Mouse (Mus musculus) liver, embryonic 14.5 days (tissue): ENCODE results near the gene Kirrel3. TPM values are rescaled to one million over a fixed set of nuclear protein-coding genes. Genes with fewer than 3 reads are reported as not detected.

Experiments used
- ATAC-seq: fragments of 200-750 bp; cut with Nextera tagmentation; 2 replicates; pipeline ENCODE4 v1.8.0; 2017; ENCODE audit warnings: moderate number of reproducible peaks, mild to moderate bottlenecking, moderate library complexity; ENCODE audit not compliant: insufficient read depth
- DNase-seq, 3 experiments: peaks; one replicate each; pipeline ENCODE4 v3.0.0-alpha.2; 2012 to 2013; ENCODE audit warnings: low read depth in 3 of 3, low spot score in 3 of 3
- H3K27ac ChIP-seq: fragments of 300-500 bp; sonication (generic); 2 replicates; pipeline ENCODE4 v1.5.1; 2014; ENCODE audit warnings: moderate library complexity, mild to moderate bottlenecking, control low read depth, inconsistent platforms
- H3K27me3 ChIP-seq: fragments of 300-500 bp; sonication (generic); 2 replicates; pipeline ENCODE4 v1.6.1; 2014; ENCODE audit warnings: mild to moderate bottlenecking, low read length, moderate library complexity; ENCODE audit not compliant: control insufficient read depth, insufficient read depth
- H3K36me3 ChIP-seq: fragments of 300-500 bp; sonication (generic); replicated peaks from 2 replicates; pipeline ENCODE4 v1.6.1; 2014; ENCODE audit warnings: low read depth; ENCODE audit not compliant: control insufficient read depth, insufficient read depth
- H3K4me1 ChIP-seq, 2 experiments: fragments of 200-500 bp in 1 of 2; fragments of 300-500 bp in 1 of 2; sonication (generic) in 1 of 2; replicated peaks; 2 replicates each; pipeline ENCODE4 v1.6.1; 2012 to 2014; ENCODE audit warnings: antibody characterized with exemption in 1 of 2, inconsistent platforms in 1 of 2, low read length in 1 of 2; ENCODE audit not compliant: control insufficient read depth in 2 of 2, insufficient read depth in 2 of 2
- H3K4me2 ChIP-seq: fragments of 300-500 bp; sonication (generic); 2 replicates; pipeline ENCODE4 v1.6.1; 2014; ENCODE audit warnings: low read depth, mild to moderate bottlenecking, control low read depth, moderate library complexity
- H3K4me3 ChIP-seq, 2 experiments: fragments of 200-500 bp in 1 of 2; fragments of 300-500 bp in 1 of 2; sonication (generic) in 1 of 2; 2 replicates each; pipeline ENCODE4 v1.5.1; 2012 to 2014; ENCODE audit warnings: low read depth in 2 of 2, low read length in 2 of 2, mild to moderate bottlenecking in 2 of 2, control low read depth in 1 of 2, inconsistent platforms in 1 of 2, moderate library complexity in 1 of 2; ENCODE audit not compliant: insufficient read depth in 1 of 2
- H3K9ac ChIP-seq: fragments of 300-500 bp; sonication (generic); replicated peaks from 2 replicates; pipeline ENCODE4 v1.6.1; 2014; ENCODE audit warnings: mild to moderate bottlenecking, control low read depth, moderate library complexity
- H3K9me3 ChIP-seq: fragments of 300-500 bp; sonication (generic); 2 replicates; pipeline ENCODE4 v1.6.1; 2016; ENCODE audit warnings: low read length, mixed read lengths; ENCODE audit not compliant: control insufficient read depth
- CTCF ChIP-seq: IDR thresholded peaks from 2 replicates; pipeline ENCODE4 v1.5.1; 2016; ENCODE audit warnings: antibody characterized with exemption, low read depth, control low read depth
- EP300 ChIP-seq: IDR thresholded peaks from 2 replicates; pipeline ENCODE4 v1.6.1; 2016; ENCODE audit warnings: antibody characterized with exemption, low read depth
- WGBS: fragments of 180-500 bp; shearing (Covaris S2); extraction: QIAGEN DNeasy Blood & Tissue Kit; methylation state at CpG from one replicate; pipeline ENCODE4 v1.1.7; 2014; ENCODE audit not compliant: insufficient replicate concordance; 5-methylcytosine and 5-hydroxymethylcytosine counted together
- polyA plus RNA-seq, 2 experiments: library from polyadenylated mRNA; depleted of rRNA in 1 of 2; stranded (reverse) in 1 of 2; unstranded in 1 of 2; fragments of >200 nt; fragmentation: Nextera tagmentation in 1 of 2; extraction: Ambion mirVana in 1 of 2; gene quantifications; 2 replicates each; pipeline versions ENCODE4 v1.2.1 to v1.2.3; 2012 to 2014

Kirrel3 gene
- polyA plus RNA-seq, 2 experiments: 0.08 TPM; not detected in 1

DNA sequence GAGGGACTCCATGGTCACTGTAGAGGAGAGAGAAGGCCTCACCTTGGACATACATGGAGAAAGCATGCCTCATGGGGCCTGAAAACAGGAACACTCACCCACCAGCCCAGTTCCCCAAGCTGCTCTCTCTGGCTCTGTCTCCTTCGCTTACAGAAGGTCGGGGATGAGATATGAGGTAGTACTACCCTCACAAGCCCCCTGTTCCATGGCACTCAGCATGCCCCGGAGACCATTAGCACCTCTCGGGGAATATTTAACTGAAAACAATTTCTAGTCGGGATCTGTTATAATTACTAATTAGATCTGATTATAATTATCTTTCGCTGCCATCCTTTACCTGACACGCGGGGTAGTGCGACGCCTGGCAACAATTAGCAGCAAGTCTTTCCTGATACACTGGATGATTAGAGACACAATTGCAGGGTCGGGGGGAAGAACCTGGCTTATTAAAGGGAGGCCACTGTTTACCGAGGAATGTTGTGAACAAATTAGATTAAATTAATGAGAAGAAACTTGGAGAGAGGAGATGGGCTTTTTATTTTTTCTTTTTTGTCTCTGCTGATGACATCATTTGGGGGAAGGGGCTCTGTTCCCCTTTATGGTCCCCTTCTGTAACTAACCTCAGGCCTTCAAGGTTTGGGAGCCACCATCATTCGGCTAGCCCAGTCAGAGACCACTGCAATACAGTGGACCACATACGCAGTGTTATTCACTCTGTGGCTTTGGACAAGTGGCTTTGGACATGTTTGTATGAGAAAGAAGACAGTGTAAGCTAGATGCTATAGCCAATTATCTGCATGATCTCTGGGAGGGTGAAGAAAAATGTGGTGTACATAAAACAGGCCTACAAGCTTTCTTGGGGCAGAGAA is 478.7 kb downstream of the Kirrel3 start:
- no peak overlapping the region for H3K4me3 ChIP-seq
- H3K27me3 ChIP-seq: no peaks in the 10 kb centered on the region
- H3K36me3 ChIP-seq: no peaks in the 10 kb centered on the region
- peaks cover 0 to 3% of the 10 kb centered on the region in 2 experiments; a peak in 1 of 4 replicates for H3K4me1 ChIP-seq
- ATAC-seq (no peak), DNase-seq (no peak)
- no peak overlapping the region for H3K4me2 ChIP-seq
- H3K9me3 ChIP-seq: no peaks in the 10 kb centered on the region
- no peak for TF ChIP-seq EP300
- TF ChIP-seq CTCF: no peak
- WGBS: 69% methylated on average over 14 of the region's 14 CpGs
- H3K27ac ChIP-seq: no peak overlapping the region
- H3K9ac ChIP-seq: no peak overlapping the region

DNA sequence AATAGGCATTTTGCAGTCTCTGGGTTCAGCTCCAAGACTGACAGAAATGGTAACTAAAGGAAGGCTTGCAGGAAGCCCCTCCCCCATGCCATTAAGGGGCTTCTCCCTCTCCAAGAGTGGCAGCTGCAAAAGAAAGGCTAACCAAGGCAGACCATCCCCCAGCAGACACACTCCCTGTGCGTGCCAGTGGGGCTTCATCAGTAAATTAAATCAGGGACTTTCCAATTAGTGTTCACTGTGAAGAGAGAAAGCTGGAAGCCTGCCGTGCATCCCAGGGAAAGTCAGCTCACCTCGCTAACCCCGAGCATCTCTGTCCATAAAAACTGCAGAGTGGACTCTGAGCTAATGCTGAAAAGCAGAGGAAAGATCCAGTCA is 479.3 kb downstream of the Kirrel3 start:
- DNase-seq: no peak
- Histone ChIP-seq H3K4me3 (no peak overlapping the region), H3K27me3 (no peaks in the 10 kb centered on the region), H3K9me3 (no peaks in the 10 kb centered on the region), H3K9ac (no peak overlapping the region), H3K4me1 (peaks cover 0 to 3% of the 10 kb centered on the region in 2 experiments; a peak in 1 of 4 replicates), H3K4me2 (no peak overlapping the region), H3K36me3 (no peaks in the 10 kb centered on the region), H3K27ac (no peak overlapping the region)
- ATAC-seq: no peak
- WGBS: 37% methylated on average over 4 of the region's 4 CpGs
- TF ChIP-seq CTCF (no peak), EP300 (no peak)

DNA sequence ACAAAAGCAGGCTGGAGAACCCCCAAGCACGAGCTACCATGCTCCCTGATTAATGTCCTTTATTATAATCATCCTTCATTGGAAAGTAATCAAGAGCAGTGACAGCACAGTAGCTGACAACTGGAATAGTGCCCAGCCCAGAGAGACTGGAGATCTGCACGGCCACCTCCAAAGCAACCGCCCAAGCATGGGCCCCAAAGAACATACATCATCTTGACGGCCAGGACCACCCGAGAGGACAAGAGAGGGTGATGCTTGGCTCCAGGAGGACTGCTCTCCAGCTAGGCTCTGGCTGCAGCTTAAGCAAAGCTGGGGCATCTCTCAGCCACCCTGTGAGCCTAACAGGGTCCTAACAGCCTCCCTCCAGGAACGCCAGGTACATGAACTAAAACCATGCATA is 482.1 kb downstream of the Kirrel3 start:
- H3K4me2 ChIP-seq: no peak overlapping the region
- H3K27me3 ChIP-seq: no peaks in the 10 kb centered on the region
- ATAC-seq: no peak
- WGBS: 39% methylated on average over 6 of the region's 6 CpGs
- H3K36me3 ChIP-seq: no peaks in the 10 kb centered on the region
- DNase-seq: no peak
- H3K4me3 ChIP-seq: no peak overlapping the region
- no peak overlapping the region for H3K9ac ChIP-seq
- TF ChIP-seq CTCF (no peak), EP300 (no peak)
- no peaks in the 10 kb centered on the region for H3K9me3 ChIP-seq
- no peak overlapping the region for H3K27ac ChIP-seq
- H3K4me1 ChIP-seq: no peaks in the 10 kb centered on the region

DNA sequence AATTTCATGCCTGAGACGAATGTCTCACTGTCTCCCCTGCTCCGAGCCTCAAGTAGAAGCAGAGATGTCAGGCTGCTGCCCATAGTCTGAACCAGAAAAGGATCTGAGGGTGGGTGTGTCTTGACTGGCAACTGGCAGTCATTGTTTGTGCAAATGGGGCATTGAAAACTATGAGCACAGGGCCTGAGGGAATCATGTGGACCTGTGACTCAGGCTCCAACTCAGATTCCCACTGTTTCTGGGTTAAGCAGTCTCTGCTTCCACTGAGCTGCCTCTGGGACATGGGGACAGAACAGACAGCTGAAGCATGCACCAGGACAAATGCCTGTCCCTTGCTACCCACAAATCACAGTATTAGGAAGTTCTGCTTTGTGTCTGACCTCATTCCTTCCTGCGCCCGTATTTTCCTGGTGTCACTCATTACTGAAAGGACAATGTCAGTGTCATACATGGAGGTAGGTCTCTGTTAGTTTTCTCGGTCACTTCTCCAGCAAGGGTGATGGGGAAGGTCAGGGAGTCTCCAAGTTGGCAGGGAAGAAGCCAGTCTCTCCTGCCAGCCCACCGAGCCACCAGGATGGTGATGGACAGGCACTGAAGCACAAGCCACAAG is 484.3 kb downstream of the Kirrel3 start:
- no peaks in the 10 kb centered on the region for H3K27me3 ChIP-seq
- ATAC-seq: no peak
- no peak overlapping the region for H3K4me3 ChIP-seq

DNA sequence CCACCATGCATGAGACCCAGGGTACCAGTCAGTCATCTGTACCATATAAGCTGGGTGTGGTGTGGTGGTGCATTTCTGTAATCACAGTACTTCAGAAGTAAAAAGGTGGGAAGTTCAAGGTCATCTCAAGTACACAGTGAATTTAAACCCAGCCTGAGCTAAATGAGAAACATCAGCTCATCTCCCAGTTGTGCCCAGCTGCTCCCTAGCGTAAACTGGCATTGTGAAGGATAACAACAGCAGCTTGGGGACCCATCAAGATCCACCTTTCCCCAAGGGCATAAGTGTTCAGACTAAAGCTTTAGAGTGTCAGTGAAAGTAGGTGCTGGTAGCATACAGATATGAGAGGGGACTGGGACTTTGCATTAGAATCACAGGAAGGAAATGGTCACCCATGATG is 488.6 kb downstream of the Kirrel3 start:
- Histone ChIP-seq H3K4me1 (no peaks in the 10 kb centered on the region), H3K9ac (no peak overlapping the region), H3K36me3 (no peaks in the 10 kb centered on the region), H3K27ac (no peak overlapping the region), H3K4me2 (no peak overlapping the region), H3K9me3 (no peaks in the 10 kb centered on the region), H3K4me3 (no peak overlapping the region), H3K27me3 (no peaks in the 10 kb centered on the region)
- WGBS: 71% methylated on average over 1 of the region's 1 CpGs
- DNase-seq (no peak), ATAC-seq (no peak)
- no peak for TF ChIP-seq CTCF
- TF ChIP-seq EP300: no peak

More for the DNA sequence above, 484.3 kb downstream of the Kirrel3 start:
- H3K4me1 ChIP-seq: no peaks in the 10 kb centered on the region
- H3K4me2 ChIP-seq: no peak overlapping the region
- TF ChIP-seq EP300 (no peak), CTCF (no peak)
- no peaks in the 10 kb centered on the region for H3K36me3 ChIP-seq
- no peak for DNase-seq
- no peaks in the 10 kb centered on the region for H3K9me3 ChIP-seq
- no peak overlapping the region for H3K27ac ChIP-seq
- WGBS: 46% methylated on average over 6 of the region's 6 CpGs
- no peak overlapping the region for H3K9ac ChIP-seq
